Mouse (Mus musculus) left cerebral cortex, postnatal 14 days (tissue): ENCODE data around the gene Snupn. TPM values are rescaled to one million over a fixed set of nuclear protein-coding genes. Genes with fewer than 3 reads are reported as not detected.
"Not testable (repeated sequence)": the region's sequence is repeated elsewhere in the genome, so short reads cannot be mapped to it uniquely, and the experiment has no call there.

Experiments used
- DNase-seq, 2 experiments: peaks; one replicate each; pipeline ENCODE4 v3.0.0; 2021 to 2022; ENCODE audit warnings: low spot score in 2 of 2, mixed read lengths in 1 of 2
- intact Hi-C: fragments of 180-260 bp; cut with DNase I; formaldehyde crosslinking; loops from one replicate; pipeline ENCODE4 v1.15.1; 2025
- total RNA-seq, 2 experiments: library from RNA; stranded (reverse); gene quantifications; 2 replicates each; pipeline ENCODE4 v1.2.3; 2021

The Snupn gene
- total RNA-seq, 2 experiments from 2014 or later: 17.3 to 17.7 TPM

DNA sequence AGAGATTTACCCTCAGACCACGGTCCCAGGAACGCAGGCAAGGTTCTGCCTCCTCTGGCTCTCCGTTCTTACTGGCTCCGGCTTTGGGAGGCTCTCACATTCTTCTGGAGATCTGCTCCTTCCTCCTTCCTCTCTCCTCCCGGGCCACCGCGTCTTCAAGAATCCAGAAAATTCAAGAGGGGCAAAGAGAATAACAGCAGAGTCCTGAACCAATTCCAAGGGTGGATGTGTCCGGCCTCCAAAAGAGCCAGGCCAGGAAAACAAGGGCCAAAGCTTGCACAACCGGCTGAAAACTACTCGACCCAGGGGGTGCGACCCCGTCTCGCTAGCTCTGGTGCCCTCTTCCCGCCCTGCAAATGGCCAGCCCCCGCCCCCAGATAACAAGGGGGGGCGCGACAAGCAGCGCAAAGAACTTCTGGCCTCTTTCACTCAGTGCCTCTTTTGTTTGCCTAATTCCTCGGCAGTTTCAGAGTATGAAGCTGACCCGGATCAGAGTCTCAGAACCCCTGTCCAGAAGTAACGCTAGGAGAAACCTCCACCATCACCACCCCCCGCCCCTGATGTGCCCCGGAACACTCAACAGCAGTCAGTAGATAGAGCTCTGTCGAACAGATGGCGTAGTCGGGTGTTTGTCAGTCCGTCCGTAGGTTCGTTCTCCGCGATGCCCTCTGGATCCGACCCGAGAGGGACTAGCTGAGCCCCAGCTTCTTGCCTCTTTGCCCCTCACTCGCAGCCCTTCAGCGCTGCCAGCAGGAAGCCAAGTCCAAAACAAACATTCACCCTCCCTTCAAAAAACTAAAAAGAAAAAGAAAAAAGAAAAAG, 23.3 kb upstream of the Snupn start:
- DNase-seq: no peak
- intact Hi-C loops: loop anchor here (5.0 kb wide), 1 partner anchor 205 kb away; the partner anchor contains the start of gene Man2c1

DNA sequence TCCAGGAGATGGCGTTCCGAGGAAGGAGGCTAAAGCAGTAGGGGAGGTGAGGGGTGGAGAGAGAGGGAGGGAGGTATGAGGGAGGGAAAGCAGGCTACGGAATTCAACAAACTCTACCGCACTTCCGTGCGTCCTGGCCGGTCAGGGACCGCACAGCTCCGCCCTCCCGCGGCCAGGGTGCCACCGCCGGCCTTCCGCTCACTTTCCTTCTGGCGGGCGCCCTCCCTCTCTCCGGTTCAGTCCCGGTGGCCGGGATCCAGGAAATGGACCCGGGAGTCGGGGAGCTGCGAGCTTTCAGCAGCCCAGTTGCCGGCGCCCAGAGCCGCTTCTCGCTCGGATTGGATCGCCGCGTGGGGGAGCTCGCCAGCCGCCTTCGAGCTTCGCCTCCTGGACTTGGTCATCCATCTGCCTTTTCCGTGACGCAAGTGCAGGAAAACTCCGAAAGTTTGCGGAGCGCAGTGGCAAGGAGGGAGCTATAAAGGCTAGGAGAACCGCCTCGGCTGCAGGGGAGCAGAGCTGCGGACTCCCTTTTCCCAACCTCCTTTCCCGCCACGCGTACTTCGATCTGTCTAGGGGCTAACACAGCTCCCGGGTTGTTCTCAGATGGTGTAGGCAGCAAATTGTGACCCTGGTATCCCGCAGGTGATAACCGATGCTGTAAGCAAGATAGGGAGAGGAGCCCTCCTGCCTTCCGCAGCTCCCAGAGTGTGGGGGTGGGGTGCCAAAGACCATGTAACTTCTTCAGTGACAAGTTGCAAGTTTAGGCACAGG, 22.5 kb upstream of the Snupn start, which contains the start of gene Snx33:
Gene Snx33, minus strand, starts transcription at position 331 of the 771 bp plus-strand sequence.
- intact Hi-C loops: loop anchor here (5.0 kb wide), 1 partner anchor 204 kb away; the partner anchor contains the start of gene Man2c1
- DNase-seq: peak; percentile 71 to 89

DNA sequence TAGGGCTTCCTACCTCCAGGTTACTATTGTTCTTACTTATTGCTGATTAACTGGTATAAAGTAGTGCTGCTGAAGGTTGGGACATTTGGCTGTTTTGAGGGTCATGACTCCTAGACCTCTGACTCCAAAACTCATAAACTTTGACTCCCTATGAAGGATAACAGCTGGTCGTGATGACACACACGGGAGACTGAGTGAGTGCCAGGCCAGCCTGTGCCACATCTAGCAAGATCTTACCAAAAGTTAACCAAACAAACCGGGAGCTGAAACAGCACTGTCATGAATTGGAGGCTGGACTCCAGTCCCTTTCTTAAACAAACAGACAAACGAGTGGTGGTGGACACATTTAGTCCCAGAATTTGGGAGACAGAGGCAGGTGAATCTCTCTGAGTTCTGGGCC, 21.2 kb upstream of the Snupn start:
- intact Hi-C loops: loop anchor here (5.0 kb wide), 1 partner anchor 203 kb away; the partner anchor contains the start of gene Man2c1
- DNase-seq: no peak

DNA sequence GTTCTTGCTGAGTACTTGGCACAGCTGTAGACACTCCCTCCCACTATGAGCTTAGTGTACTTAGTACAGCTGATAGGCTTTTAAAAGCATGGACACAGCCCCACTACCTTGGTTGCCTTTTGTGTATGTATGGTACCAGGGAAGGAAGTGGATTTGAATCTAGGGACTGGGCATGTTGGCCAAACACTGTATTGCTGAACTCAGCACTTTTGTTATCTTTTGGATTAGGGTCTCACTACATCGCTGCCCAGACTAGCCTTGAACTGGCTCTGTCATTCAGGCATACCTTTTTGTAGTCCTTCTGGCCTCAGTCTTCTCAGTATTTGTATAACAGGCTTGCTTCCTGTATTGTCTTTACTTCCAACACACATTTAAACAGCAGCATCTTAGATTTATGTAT, 20.1 kb upstream of the Snupn start:
- DNase-seq: no peak
- intact Hi-C loops: no loop called here

DNA sequence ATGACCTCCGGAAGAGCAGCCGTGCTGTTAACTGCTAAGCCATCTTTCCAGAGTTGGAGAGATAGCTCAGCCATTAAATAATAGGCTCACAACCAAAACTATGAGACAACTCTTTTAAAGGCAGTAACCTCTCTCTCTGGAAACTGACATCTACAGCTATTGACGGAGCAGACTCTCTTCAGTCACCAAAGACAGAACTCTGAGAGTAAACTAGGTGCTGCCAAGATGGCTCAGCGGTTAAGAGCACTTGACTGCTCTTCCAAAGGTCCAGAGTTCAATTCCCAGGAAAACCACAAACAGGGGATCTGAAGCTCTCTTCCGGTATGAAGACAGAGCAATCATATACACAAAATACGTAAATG, 13.8 kb upstream of the Snupn start:
- intact Hi-C loops: loop anchor here (5.0 kb wide), 1 partner anchor 135 kb away; the partner anchor contains the start of gene Sin3a
- no peak for DNase-seq

DNA sequence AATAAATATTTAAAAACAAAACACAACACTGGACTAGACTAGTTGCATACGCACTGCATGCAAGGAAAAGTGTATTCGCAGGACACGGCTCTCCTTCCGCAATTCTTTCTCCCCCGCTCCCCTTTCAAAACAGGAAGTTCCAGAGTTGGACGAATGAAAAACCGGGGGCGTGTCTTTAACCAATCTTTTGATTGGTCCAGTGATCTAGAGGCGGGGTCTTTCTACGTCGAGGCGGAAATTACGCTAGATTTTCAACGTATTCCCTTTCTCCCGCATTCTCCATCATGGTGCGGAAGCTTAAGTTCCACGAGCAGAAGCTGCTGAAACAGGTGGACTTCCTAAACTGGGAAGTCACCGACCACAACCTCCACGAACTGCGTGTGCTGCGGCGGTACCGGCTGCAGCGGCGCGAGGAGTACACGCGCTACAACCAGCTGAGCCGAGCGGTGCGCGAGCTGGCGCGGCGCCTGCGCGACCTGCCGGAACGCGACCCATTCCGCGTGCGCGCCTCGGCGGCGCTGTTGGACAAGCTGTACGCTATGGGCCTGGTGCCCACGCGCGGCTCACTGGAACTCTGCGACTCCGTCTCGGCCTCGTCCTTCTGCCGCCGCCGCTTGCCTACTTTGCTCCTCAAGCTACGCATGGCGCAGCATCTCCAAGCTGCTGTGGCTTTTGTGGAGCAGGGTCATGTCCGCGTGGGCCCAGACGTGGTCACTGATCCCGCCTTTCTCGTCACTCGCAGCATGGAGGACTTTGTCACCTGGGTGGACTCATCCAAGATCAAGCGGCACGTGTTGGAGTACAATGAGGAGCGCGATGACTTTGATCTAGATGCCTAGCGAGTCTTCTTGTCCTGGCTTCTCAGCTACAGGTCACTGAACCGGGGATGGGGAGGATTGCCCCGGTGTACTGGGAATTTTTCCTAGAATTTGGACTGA, 13.2 kb upstream of the Snupn start, which contains the start of gene Imp3:
Gene Imp3, plus strand, starts transcription at position 253 of the 938 bp plus-strand sequence.
- DNase-seq: peak; percentile 91 to 95
- intact Hi-C loops: loop anchor here (5.0 kb wide), 1 partner anchor 135 kb away; the partner anchor contains the start of gene Sin3a

DNA sequence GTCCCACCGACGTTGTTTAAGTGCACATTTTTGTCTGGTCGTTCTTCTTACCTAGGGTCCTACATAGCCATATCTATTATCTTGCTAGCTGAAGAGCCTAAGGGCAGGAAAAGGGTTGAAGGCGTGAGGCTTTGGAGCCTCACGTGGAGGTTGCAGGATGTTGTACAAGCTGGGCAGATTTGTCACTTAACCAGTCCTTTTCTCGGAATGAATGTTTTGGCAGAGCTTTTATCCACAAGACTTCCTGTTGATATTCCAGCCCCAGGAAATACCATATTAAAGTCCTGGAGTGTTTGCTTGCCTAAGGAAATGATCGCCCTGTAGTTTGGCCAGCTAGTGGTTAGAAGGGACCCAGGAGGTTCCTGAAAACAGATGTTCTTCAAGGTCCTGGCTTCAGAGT, 12.3 kb upstream of the Snupn start:
- no peak for DNase-seq
- intact Hi-C loops: loop anchor here (5.0 kb wide), 1 partner anchor 134 kb away; the partner anchor contains the start of gene Sin3a

DNA sequence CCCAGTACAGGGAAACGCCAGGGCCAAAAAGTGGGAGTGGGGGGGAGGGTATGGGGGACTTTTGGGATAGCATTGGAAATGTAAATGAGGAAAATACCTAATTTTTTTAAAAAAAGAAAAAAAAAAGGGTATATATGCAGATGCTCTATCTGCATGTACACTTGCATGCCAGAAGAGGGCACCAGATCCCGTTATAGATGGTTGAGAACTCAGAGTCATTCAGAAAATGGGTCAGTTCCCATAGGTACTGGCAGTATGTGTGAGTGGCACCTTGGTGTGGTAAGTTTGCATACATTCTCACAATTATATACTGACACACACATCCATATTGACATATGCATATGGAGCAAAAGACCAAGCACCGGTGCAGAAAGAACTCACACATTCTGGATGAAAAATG, 3.2 kb upstream of the Snupn start:
- DNase-seq: peak; percentile 44 to 53

DNA sequence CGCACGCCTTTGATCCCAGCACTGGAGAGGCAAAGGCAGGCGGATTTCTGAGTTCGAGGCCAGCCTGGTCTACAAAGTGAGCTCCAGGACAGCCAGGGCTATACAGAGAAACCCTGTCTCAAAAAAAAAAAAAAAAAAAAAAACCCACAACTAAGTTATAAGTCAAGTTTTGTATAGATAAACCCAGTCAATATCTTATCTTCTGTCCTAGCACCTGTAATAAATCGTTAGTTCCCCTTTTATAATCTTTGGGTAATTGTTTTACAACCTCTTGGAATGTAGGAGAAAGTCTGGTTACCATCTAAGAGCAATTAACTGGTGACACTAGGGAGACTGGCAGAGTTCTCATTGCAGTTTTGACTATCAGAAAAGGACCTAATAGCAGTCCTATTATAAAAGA, 2.0 kb upstream of the Snupn start:
- intact Hi-C loops, DNase-seq: not testable (repeated sequence)

More for the DNA sequence above, 3.2 kb upstream of the Snupn start:
- intact Hi-C loops: not testable (repeated sequence)

DNA sequence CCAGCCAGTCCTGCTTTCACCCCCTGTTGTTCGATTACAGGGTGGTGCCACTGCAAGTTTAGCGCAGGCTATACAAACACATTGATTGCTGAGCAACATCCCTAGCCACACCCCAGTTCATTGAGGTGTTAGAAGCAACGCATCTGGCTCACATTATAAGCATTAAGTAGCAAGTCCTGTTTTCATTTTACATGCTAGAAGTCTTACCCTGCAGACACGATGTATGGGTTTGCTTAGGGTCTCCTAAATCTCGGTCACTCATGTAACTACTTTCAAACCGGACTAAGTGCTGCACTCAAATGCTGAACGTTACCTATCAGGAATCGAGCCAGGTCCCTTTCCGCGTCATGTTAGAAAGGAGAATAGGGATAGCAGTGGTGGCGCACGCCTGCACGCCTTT, 911 bp upstream of the Snupn start:
- intact Hi-C loops: loop anchor here (5.0 kb wide), 2 partner anchors 48 to 123 kb away; partner anchors contain the start of gene Sin3a
- no peak for DNase-seq

DNA sequence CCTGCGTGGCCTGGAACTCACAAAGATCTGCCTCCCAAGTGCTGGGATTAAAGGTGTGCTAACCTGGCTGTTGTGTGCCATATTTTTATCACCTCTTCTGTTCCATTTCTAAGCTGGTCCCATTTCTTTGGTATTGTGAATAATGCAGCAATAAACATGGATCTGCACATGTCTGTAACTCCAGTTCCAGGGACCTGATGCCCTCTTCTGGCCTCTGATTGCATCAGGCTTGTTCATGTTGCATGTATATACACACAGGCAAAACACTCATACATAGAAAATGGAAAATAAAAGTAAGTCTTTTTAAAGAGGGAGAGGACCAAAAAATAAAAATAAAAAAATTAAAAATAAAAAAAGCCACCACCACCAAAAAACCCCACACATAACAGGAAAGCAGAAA, 2.9 kb downstream of the Snupn start:
- no peak for DNase-seq
- intact Hi-C loops: loop anchor here (5.0 kb wide), 2 partner anchors 44 to 119 kb away; partner anchors contain the start of gene Sin3a

DNA sequence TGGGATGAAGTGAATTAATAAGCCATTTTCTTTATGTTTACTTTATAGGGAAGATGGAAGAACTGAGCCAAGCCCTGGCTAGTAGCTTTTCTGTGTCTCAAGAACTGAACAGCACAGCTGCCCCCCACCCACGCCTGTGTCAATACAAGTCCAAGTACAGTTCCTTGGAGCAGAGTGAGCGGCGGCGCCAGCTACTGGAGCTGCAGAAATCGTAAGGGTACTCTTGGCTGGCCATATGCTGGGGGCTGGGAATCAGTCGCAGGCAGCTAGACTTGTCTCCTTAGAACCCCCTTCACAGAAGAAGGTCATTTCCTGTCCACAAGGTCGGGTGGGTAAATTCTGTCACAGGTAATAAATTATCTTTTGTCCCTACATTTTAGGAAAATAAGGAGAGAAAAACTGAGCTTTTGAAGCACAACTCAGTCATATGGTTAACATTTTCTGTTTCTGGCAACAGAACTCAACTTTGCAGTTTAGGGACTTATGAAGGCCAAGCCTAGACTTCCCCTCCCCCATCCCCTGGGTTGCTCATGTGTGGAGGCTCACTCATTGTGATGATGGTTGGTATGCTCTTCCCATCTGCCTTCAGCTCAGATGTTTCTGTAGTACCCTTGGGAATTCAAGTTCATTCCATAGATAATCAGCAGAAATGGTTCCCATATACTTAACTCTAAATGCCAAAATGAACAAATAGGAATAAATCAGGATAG, 6.4 kb downstream of the Snupn start:
- intact Hi-C loops: no loop called here
- DNase-seq: no peak

DNA sequence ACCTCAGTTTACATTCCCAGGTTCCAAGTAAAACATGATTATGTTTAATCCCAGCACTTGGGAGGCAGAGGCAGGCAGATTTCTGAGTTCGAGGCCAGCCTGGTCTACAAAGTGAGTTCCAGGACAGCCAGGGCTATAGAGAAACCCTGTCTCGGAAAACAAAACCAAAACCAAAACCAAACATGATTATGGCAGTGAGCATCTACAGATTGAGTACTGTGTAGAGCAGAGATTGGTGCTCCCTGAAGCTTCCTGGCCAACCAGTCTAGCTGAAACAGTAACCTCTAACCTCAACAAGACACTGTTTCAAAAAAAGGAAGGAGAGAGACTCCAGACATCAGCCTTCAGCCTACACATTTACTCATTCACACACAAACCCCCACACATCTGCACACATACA, 8.0 kb downstream of the Snupn start:
- DNase-seq: no peak
- intact Hi-C loops: no loop called here

DNA sequence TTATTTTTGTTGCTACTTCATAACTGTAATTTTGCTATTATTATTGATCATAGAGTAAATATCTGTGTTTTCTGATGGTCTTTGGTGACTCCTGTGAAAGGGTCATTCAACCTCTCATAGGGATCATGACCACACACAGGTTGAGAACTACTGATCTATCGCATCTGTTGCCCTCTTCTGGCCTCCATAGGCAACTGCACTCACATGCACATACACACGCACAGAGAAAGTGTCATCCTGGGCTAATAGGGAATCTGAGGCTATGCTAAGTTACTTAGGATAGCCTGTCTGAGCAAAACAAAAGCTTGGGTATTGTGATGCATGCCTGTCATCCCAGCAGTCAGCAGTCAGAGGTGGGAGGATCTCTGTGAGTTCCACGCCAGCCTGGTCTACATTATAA, 10.9 kb downstream of the Snupn start:
- DNase-seq: no peak
- intact Hi-C loops: no loop called here

DNA sequence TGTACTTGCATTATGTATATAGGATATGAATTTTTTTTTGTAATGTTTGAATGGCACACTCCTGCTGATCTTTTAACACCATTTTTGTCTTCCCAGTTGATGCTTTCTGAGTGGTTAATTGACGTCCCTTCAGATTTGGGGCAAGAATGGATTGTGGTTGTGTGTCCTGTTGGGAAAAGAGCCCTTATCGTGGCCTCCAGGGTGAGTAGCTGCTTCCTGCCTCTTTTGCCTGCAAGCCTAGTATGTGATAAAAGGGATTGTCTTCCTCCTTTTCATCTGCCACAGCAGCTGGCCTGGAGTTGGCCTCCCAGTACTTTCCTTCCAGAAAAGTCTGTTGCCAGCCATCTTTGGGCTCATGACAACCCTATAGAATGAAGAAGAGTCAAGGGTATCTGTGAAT, 19.5 kb downstream of the Snupn start:
- DNase-seq: no peak
- intact Hi-C loops: no loop called here

DNA sequence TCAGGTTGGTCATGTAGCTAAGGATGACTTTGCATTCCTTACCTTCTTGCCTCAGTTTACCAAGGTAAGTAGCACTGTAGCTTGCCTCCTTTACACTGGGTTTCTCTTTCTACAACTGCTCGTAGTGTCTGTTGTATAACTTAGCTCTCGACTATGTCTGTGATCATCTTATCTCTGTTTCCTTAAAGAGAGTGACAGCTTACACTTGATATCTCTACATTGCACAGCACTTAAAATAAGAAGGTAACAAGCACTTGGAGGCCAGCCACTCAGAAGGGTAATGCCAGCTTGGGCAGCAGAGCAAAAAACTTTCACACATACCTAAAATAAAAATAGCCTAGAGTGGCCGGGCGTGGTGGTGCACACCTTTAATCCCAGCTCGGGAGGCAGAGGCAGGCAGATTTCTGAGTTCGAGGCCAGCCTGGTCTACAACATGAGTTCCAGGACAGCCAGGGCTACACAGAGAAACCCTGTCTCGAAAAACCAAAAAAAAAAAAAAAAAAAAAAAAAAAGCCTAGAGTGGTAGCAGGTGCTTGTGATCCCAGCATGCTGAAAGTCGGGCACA, 23.4 kb downstream of the Snupn start:
- intact Hi-C loops: no loop called here
- no peak for DNase-seq

DNA sequence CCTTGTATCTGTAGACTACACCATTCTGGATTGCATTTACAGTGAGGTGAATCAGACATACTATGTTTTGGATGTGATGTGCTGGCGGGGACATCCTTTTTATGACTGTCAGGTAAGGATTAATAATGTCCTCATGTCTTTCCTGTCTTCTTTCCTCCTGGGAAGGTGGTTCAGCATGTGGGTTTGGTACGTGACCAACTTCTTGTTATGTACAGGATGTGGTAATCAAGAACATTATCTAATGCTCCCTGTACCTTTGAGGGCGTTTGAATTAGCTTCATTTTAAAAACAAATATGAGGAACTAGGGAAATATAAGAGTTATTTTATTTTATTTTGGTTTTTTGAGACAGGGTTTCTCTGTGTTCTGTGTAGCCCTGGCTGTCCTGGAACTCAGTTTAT, 24.5 kb downstream of the Snupn start:
- no peak for DNase-seq
- intact Hi-C loops: no loop called here

DNA sequence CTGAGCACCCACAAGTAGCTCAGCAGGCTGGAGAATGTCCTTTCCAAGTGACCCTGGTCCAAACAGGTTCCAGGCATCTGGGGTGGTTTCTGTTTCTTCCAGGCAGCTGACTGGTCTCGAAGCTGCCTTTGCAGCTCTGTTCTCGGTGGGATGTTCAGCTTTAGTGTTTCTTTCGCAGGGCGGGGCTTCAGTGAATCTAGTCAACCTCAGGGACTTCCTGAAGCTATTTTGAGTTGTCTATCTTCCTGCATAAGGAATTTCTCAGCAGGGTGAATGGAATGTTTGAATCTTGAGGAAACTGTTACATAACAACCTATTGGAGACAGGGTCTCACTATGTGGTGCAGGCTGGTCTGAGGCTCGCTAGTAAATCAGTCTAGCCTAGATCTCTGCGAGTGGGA, 29.5 kb downstream of the Snupn start:
- no peak for DNase-seq

More for the DNA sequence above, 29.5 kb downstream of the Snupn start:
- intact Hi-C loops: no loop called here
